Mouse (Mus musculus) heart, adult 2 months (tissue): ENCODE results near the gene Dusp27.
"Not testable (repeated sequence)": the region's sequence is repeated elsewhere in the genome, so short reads cannot be mapped to it uniquely, and the experiment has no call there.

Experiments used
- CTCF ChIP-seq: fragments of 200-600 bp; IDR thresholded peaks from 2 replicates; pipeline ENCODE4 v1.8.1; 2022; ENCODE audit warnings: antibody characterized with exemption, mild to moderate bottlenecking, moderate library complexity
- EP300 ChIP-seq: fragments of 200-500 bp; IDR thresholded peaks from 2 replicates; pipeline ENCODE4 v1.6.1; 2011; ENCODE audit warnings: low read depth, low read length, control low read depth; ENCODE audit not compliant: insufficient read depth
- POLR2A ChIP-seq: fragments of 200-500 bp; IDR thresholded peaks from 2 replicates; pipeline ENCODE4 v1.6.1; 2011; ENCODE audit warnings: mild to moderate bottlenecking, low read depth, low read length, control low read depth; ENCODE audit not compliant: insufficient read depth

DNA sequence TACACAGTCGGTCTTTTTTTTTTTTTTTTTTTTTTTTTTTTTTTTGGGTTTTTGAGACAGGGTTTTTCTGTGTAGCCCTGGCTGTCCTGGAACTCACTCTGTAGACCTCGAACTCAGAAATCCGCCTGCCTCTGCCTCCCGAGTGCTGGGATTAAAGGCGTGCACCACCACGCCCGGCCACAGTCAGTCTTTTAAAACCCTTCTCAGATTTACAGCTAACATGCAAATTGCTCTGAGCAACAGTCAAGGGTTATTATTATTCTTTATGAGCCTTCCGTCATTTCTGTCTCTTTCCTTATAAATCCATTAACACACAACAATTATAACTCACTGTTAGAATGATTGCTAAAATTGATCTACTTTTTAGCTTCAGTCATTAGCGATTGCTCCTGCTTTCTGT, 14.1 kb upstream of the Dusp27 start:
- not testable (repeated sequence) for TF ChIP-seq POLR2A, CTCF, EP300
